Mouse (Mus musculus) liver, embryonic 11.5 days (tissue): Measurements from ENCODE around the gene Fam43b. TPM values are rescaled to one million over a fixed set of nuclear protein-coding genes. Genes with fewer than 3 reads are reported as not detected.

Experiments
- ATAC-seq: fragments of 200-750 bp; cut with Nextera tagmentation; replicated peaks from 2 replicates; pipeline ENCODE4 v1.8.0; 2017; ENCODE audit warnings: moderate number of reproducible peaks, mild to moderate bottlenecking, moderate TSS enrichment, moderate library complexity; ENCODE audit not compliant: low FRiP score
- DNase-seq: peaks from one replicate; pipeline ENCODE4 v3.0.0-alpha.2; 2017; ENCODE audit warnings: low spot score
- H3K27ac ChIP-seq: fragments of 300-500 bp; sonication (generic); 2 replicates; pipeline ENCODE4 v1.5.1; 2014; ENCODE audit warnings: mild to moderate bottlenecking, low read depth, low read length, control low read depth
- H3K27me3 ChIP-seq: fragments of 300-500 bp; sonication (generic); replicated peaks from 2 replicates; pipeline ENCODE4 v1.6.1; 2014; ENCODE audit warnings: low read length, mixed read lengths; ENCODE audit not compliant: control insufficient read depth, insufficient read depth
- H3K36me3 ChIP-seq: fragments of 300-500 bp; sonication (generic); 2 replicates; pipeline ENCODE4 v1.6.1; 2014; ENCODE audit warnings: mild to moderate bottlenecking, low read length, moderate library complexity, mixed read lengths; ENCODE audit not compliant: control insufficient read depth, insufficient read depth
- H3K4me1 ChIP-seq: fragments of 300-500 bp; sonication (generic); replicated peaks from 2 replicates; pipeline ENCODE4 v1.6.1; 2014; ENCODE audit warnings: low read length, mixed read lengths; ENCODE audit not compliant: control insufficient read depth, insufficient read depth
- H3K4me2 ChIP-seq: fragments of 300-500 bp; sonication (generic); 2 replicates; pipeline ENCODE4 v1.6.1; 2014; ENCODE audit warnings: mild to moderate bottlenecking, control low read depth, moderate library complexity
- H3K4me3 ChIP-seq: fragments of 300-500 bp; sonication (generic); 2 replicates; pipeline ENCODE4 v1.5.1; 2014; ENCODE audit warnings: low read depth, low read length, control low read depth
- H3K9ac ChIP-seq: fragments of 300-500 bp; sonication (generic); 2 replicates; pipeline ENCODE4 v1.6.1; 2014; ENCODE audit warnings: low read depth, low read length, control low read depth
- H3K9me3 ChIP-seq: fragments of 300-500 bp; sonication (generic); 2 replicates; pipeline ENCODE4 v1.6.1; 2016; ENCODE audit warnings: low read length, inconsistent platforms, mixed read lengths; ENCODE audit not compliant: control insufficient read depth
- WGBS: fragments of 180-500 bp; shearing (Covaris S2); extraction: QIAGEN DNeasy Blood & Tissue Kit; methylation state at CpG from one replicate; pipeline ENCODE4 v1.1.7; 2014; 5-methylcytosine and 5-hydroxymethylcytosine counted together
- polyA plus RNA-seq: library from polyadenylated mRNA; unstranded; fragments of >200 nt; fragmentation: Nextera tagmentation; extraction: Ambion mirVana; gene quantifications from 2 replicates; pipeline ENCODE4 v1.2.1, GENCODE M21; 2014

Fam43b gene
- polyA plus RNA-seq, 1 experiment from 2014 or later, result 0.21 TPM

- DNase-seq (no peak), ATAC-seq (no peak)
- Histone ChIP-seq H3K27me3 (peaks cover 7% of the 10 kb centered on the region), H3K4me2 (no peak overlapping the region), H3K4me1 (no peaks in the 10 kb centered on the region), H3K9ac (no peak overlapping the region), H3K36me3 (no peaks in the 10 kb centered on the region), H3K4me3 (no peak overlapping the region), H3K9me3 (no peaks in the 10 kb centered on the region), H3K27ac (no peak overlapping the region)
- 43% methylated on average over 12 of the region's 13 CpGs for WGBS
Observed at GRCm38 (mm10) chr4:138407479-138408194, 11.3 kb upstream of the Fam43b start.

- H3K36me3 ChIP-seq, result no peaks in the 10 kb centered on the region
- DNase-seq, result no peak
Observed at GRCm38 (mm10) chr4:138404806-138405205, 8.5 kb upstream of the Fam43b start.

GRCm38 (mm10) chr4:138396711-138397110 is 383 bp upstream of the Fam43b start:
- ATAC-seq, result no peak
- peak overlapping the region; percentile 59 for H3K4me2 ChIP-seq
- WGBS, result 7% methylated on average over 8 of the region's 8 CpGs
- H3K9ac ChIP-seq, result no peak overlapping the region
- H3K27ac ChIP-seq, result no peak overlapping the region
- H3K36me3 ChIP-seq, result no peaks in the 10 kb centered on the region
- peaks cover 76% of the 10 kb centered on the region for H3K27me3 ChIP-seq
- DNase-seq, result no peak
- H3K4me1 ChIP-seq, result no peaks in the 10 kb centered on the region; the same call in 1 of the 2 replicates
- H3K4me3 ChIP-seq, result no peak overlapping the region
- H3K9me3 ChIP-seq, result no peaks in the 10 kb centered on the region

More at GRCm38 (mm10) chr4:138404806-138405205, 8.5 kb upstream of the Fam43b start:
- Histone ChIP-seq H3K9me3 (no peaks in the 10 kb centered on the region), H3K27ac (no peak overlapping the region), H3K4me3 (no peak overlapping the region), H3K9ac (no peak overlapping the region), H3K4me1 (no peaks in the 10 kb centered on the region), H3K27me3 (peaks cover 2% of the 10 kb centered on the region; the same call in 1 of the 2 replicates), H3K4me2 (no peak overlapping the region)
- WGBS, result 3% methylated on average over 2 of the region's 2 CpGs
- ATAC-seq, result no peak

GRCm38 (mm10) chr4:138395087-138395970 is 999 bp downstream of the Fam43b start:
- H3K4me1 ChIP-seq, result no peaks in the 10 kb centered on the region; the same call in 1 of the 2 replicates
- no peak overlapping the region for H3K27ac ChIP-seq
- peak overlapping the region; percentile 59 for H3K4me2 ChIP-seq
- H3K9ac ChIP-seq, result no peak overlapping the region
- WGBS, result 1% methylated on average over 103 of the region's 103 CpGs
- no peaks in the 10 kb centered on the region for H3K36me3 ChIP-seq
- ATAC-seq (no peak), DNase-seq (peak; percentile 36)
- H3K9me3 ChIP-seq, result no peaks in the 10 kb centered on the region
- peaks cover 76% of the 10 kb centered on the region for H3K27me3 ChIP-seq
- H3K4me3 ChIP-seq, result peak overlapping the region; percentile 40

GRCm38 (mm10) chr4:138393703-138394102 is 2.6 kb downstream of the Fam43b start:
- Histone ChIP-seq H3K4me2 (no peak overlapping the region), H3K4me1 (no peaks in the 10 kb centered on the region; the same call in 1 of the 2 replicates), H3K27ac (no peak overlapping the region), H3K9ac (no peak overlapping the region), H3K4me3 (no peak overlapping the region), H3K27me3 (peaks cover 71% of the 10 kb centered on the region), H3K9me3 (no peaks in the 10 kb centered on the region), H3K36me3 (no peaks in the 10 kb centered on the region)
- DNase-seq, result no peak
- WGBS, result 59% methylated on average over 7 of the region's 7 CpGs
- ATAC-seq, result no peak

GRCm38 (mm10) chr4:138383789-138384188 is 12.5 kb downstream of the Fam43b start:
- Histone ChIP-seq H3K4me3 (no peak overlapping the region), H3K36me3 (no peaks in the 10 kb centered on the region), H3K27me3 (0 out of 2 replicates have a peak, but pooled peaks cover 4% of the 10 kb centered on the region), H3K9ac (no peak overlapping the region), H3K27ac (no peak overlapping the region), H3K9me3 (no peaks in the 10 kb centered on the region), H3K4me1 (no peaks in the 10 kb centered on the region), H3K4me2 (no peak overlapping the region)
- 44% methylated on average over 4 of the region's 4 CpGs for WGBS
- ATAC-seq (no peak), DNase-seq (no peak)

GRCm38 (mm10) chr4:138382462-138382861 is 13.9 kb downstream of the Fam43b start:
- ATAC-seq (no peak), DNase-seq (no peak)
- H3K9ac ChIP-seq, result no peak overlapping the region
- no peak overlapping the region for H3K4me3 ChIP-seq
- no peak overlapping the region for H3K27ac ChIP-seq
- no peak overlapping the region for H3K4me2 ChIP-seq
- no peaks in the 10 kb centered on the region for H3K36me3 ChIP-seq
- no peaks in the 10 kb centered on the region for H3K4me1 ChIP-seq
- WGBS, result 69% methylated on average over 6 of the region's 6 CpGs
- H3K9me3 ChIP-seq, result no peaks in the 10 kb centered on the region
- 0 out of 2 replicates have a peak, but pooled peaks cover 4% of the 10 kb centered on the region for H3K27me3 ChIP-seq

GRCm38 (mm10) chr4:138380132-138380689 is 16.1 kb downstream of the Fam43b start:
- Histone ChIP-seq H3K27ac (no peak overlapping the region), H3K4me3 (no peak overlapping the region), H3K27me3 (0 out of 2 replicates have a peak, but pooled peaks cover 4% of the 10 kb centered on the region), H3K4me2 (no peak overlapping the region), H3K9me3 (no peaks in the 10 kb centered on the region), H3K36me3 (no peaks in the 10 kb centered on the region), H3K4me1 (no peaks in the 10 kb centered on the region), H3K9ac (no peak overlapping the region)
- ATAC-seq, result no peak
- no peak for DNase-seq
- 56% methylated on average over 10 of the region's 10 CpGs for WGBS
